Mouse (Mus musculus) stomach, embryonic 14.5 days (tissue): Measurements from ENCODE around the gene Morn3. TPM values are rescaled to one million over a fixed set of nuclear protein-coding genes. Genes with fewer than 3 reads are reported as not detected.

Experiments used
- ATAC-seq: fragments of 200-750 bp; cut with Nextera tagmentation; 2 replicates; pipeline ENCODE4 v1.8.0; 2017; ENCODE audit warnings: low read depth, moderate TSS enrichment; ENCODE audit not compliant: insufficient number of reproducible peaks, insufficient read depth, low FRiP score
- H3K27ac ChIP-seq: fragments of 300-500 bp; sonication (generic); 2 replicates; pipeline ENCODE4 v1.5.1; 2014; ENCODE audit warnings: mild to moderate bottlenecking, low read length, moderate library complexity, mixed read lengths
- H3K27me3 ChIP-seq: fragments of 300-500 bp; sonication (generic); 2 replicates; pipeline ENCODE4 v1.6.1; 2014; ENCODE audit warnings: low read length, control low read depth, mixed read lengths; ENCODE audit not compliant: control insufficient read depth, insufficient read depth
- H3K36me3 ChIP-seq: fragments of 300-500 bp; sonication (generic); 2 replicates; pipeline ENCODE4 v1.6.1; 2014; ENCODE audit warnings: mild to moderate bottlenecking, control low read depth, low read length, moderate library complexity, mixed read lengths; ENCODE audit not compliant: control insufficient read depth, insufficient read depth
- H3K4me1 ChIP-seq: fragments of 300-500 bp; sonication (generic); 2 replicates; pipeline ENCODE4 v1.6.1; 2014; ENCODE audit warnings: low read length, control low read depth, mixed read lengths; ENCODE audit not compliant: control insufficient read depth, insufficient read depth
- H3K4me2 ChIP-seq: fragments of 300-500 bp; sonication (generic); replicated peaks from 2 replicates; pipeline ENCODE4 v1.6.1; 2014; ENCODE audit warnings: low read depth, low read length, control low read depth
- H3K4me3 ChIP-seq: fragments of 300-500 bp; sonication (generic); 2 replicates; pipeline ENCODE4 v1.5.1; 2014; ENCODE audit warnings: low read depth, low read length, control low read depth
- H3K9ac ChIP-seq: fragments of 300-500 bp; sonication (generic); replicated peaks from 2 replicates; pipeline ENCODE4 v1.6.1; 2014; ENCODE audit warnings: low read depth, mild to moderate bottlenecking, control low read depth, low read length, moderate library complexity, mixed read lengths
- H3K9me3 ChIP-seq: fragments of 300-500 bp; sonication (generic); 2 replicates; pipeline ENCODE4 v1.6.1; 2016; ENCODE audit warnings: low read depth, low read length, control low read depth; ENCODE audit not compliant: control insufficient read depth
- WGBS: fragments of 180-500 bp; shearing (Covaris S2); extraction: QIAGEN DNeasy Blood & Tissue Kit; methylation state at CpG from one replicate; pipeline ENCODE4 v1.1.7; 2014; 5-methylcytosine and 5-hydroxymethylcytosine counted together
- polyA plus RNA-seq: library from polyadenylated mRNA; unstranded; fragments of >200 nt; fragmentation: Nextera tagmentation; extraction: Ambion mirVana; gene quantifications from 2 replicates; pipeline ENCODE4 v1.2.1, GENCODE M21; 2014

The Morn3 gene
- polyA plus RNA-seq, 1 experiment from 2014 or later, result not detected

DNA sequence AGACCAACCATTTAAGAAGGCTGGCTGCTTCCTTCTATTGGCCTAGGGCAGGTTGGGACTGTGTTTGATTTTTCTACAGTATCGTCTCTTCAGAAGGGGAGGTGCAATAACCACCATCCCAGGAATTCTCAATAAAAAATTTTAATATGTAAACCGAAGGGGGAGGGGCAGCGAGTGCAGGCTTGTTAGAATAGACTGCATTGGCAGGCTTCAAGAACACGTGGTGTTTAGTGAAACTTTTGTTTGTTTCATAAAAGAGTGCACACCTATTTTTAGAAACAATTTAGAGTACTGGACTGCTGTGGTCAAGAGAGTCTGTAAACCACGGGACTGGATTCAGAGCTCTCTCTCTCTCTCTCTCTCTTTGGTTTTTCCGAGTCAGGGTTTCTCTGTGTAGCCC, 23.8 kb downstream of the Morn3 start:
- Histone ChIP-seq H3K9ac (no peak overlapping the region), H3K4me1 (0 out of 2 replicates have a peak, but pooled peaks cover 3% of the 10 kb centered on the region), H3K4me3 (no peak overlapping the region), H3K9me3 (no peaks in the 10 kb centered on the region), H3K4me2 (no peak overlapping the region), H3K27me3 (no peaks in the 10 kb centered on the region), H3K36me3 (no peaks in the 10 kb centered on the region; the same call in 1 of the 2 replicates), H3K27ac (no peak overlapping the region)
- WGBS, result 79% methylated on average over 6 of the region's 6 CpGs
- ATAC-seq, result no peak

DNA sequence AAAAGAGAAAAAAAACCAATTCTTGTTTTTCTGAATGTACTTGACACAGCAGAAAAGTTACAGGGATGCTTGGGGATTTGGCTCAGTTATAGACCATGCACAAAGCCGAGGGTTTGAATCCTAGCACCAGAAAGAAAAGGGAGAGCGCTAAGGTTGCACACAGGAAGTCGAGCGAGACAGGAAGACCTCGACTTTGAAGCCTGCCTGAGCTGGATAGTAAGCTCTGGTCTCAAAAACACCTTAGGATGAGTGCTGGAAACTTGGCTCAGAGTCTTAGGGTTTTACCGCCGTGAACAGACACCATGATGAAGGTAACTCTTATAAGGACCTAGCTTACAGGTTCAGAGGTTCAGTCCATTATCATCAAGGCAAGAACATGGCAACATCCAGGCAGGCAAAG, 25.4 kb downstream of the Morn3 start:
- H3K9ac ChIP-seq, result no peak overlapping the region
- H3K4me3 ChIP-seq, result no peak overlapping the region
- 92% methylated on average over 7 of the region's 7 CpGs for WGBS
- no peak overlapping the region for H3K4me2 ChIP-seq
- 0 out of 2 replicates have a peak, but pooled peaks cover 3% of the 10 kb centered on the region for H3K4me1 ChIP-seq
- H3K27ac ChIP-seq, result no peak overlapping the region
- H3K9me3 ChIP-seq, result no peaks in the 10 kb centered on the region
- no peak for ATAC-seq
- H3K36me3 ChIP-seq, result no peaks in the 10 kb centered on the region; the same call in 1 of the 2 replicates
- H3K27me3 ChIP-seq, result no peaks in the 10 kb centered on the region

DNA sequence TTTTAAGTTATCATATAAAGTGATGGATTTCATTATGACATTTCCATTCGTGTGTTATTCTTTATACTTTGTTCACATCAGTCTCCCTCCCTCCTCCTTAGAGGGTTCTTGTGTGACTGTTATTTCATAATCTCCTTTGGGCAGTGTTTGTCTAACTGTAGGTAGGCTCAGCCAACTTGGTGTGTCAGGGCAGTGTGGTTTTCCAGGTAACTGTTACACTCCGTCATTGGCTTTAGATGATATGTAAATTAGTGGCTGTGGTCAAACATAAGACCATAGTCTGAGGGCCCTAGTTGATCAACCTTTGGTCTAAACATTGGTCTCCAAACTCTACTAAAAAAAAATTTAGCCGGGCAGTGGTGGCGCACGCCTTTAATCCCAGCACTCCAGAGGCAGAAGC, 26.4 kb downstream of the Morn3 start:
- no peak overlapping the region for H3K9ac ChIP-seq
- no peaks in the 10 kb centered on the region; the same call in 1 of the 2 replicates for H3K36me3 ChIP-seq
- no peaks in the 10 kb centered on the region for H3K9me3 ChIP-seq
- 88% methylated on average over 5 of the region's 5 CpGs for WGBS
- H3K27me3 ChIP-seq, result no peaks in the 10 kb centered on the region
- no peak overlapping the region for H3K27ac ChIP-seq
- no peak overlapping the region for H3K4me2 ChIP-seq
- H3K4me1 ChIP-seq, result peaks cover 11% of the 10 kb centered on the region; the same call in 1 of the 2 replicates
- no peak overlapping the region for H3K4me3 ChIP-seq
- no peak for ATAC-seq

DNA sequence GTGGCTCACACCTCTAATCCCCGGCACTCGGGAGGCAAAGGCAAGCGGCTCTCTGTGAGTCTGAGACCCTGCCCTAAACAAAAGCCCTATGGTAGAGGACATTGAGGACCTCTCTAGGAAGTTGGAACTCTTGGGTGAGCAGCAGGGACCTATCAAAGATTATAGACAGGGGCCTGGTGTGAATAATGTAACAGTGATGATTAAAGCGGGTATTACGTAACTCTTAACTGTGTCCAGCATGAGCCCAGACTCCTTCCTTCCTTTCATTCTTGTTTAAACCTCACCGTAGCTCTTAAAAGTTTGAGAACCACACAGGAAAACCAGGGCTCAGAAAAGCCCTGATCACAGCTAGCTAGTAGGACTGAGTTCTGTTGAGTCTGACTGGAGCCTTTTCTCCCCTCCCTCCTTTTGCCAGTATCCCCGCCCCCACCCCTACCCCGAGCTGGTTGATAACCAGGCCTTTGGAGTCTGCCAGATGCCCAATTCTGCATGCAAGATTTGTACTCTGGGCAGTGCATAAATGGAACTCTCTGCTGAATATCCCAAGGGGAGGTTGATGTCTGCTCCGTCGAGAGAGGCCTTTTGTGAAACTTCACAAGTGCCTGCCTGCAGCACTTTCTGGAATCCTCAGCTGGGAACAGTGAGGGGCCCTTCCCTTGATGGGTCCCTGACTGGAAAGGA, 27.3 kb downstream of the Morn3 start:
- Histone ChIP-seq H3K27ac (peak overlapping the region; percentile 15; the same call in 1 of the 2 replicates), H3K4me1 (peaks cover 12% of the 10 kb centered on the region; the same call in 1 of the 2 replicates), H3K36me3 (no peaks in the 10 kb centered on the region; the same call in 1 of the 2 replicates), H3K27me3 (no peaks in the 10 kb centered on the region), H3K9ac (no peak overlapping the region), H3K4me2 (no peak overlapping the region), H3K4me3 (no peak overlapping the region), H3K9me3 (no peaks in the 10 kb centered on the region)
- ATAC-seq, result no peak
- WGBS, result 64% methylated on average over 10 of the region's 10 CpGs

DNA sequence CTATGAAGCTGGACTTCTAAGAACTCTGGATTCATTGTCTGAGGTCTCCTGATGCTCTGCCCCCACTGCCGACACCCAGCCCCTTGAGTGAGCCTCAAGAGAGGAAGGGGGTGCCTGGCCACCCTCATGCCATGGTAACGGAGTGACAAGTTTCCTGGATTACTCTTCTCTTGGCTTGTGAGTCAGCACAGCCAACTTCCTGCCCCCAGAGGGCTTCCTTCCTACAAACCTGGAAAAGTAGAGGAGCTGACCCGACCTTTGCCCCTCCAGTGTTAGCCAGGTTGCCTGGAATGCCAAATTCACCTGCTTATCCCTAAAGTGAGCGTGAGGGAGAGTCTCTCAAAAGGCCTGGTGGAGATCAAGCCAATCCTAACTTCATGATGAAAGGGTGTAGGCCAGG, 29.3 kb downstream of the Morn3 start:
- Histone ChIP-seq H3K36me3 (no peaks in the 10 kb centered on the region; the same call in 1 of the 2 replicates), H3K9ac (no peak overlapping the region), H3K4me3 (no peak overlapping the region), H3K4me2 (no peak overlapping the region), H3K27me3 (no peaks in the 10 kb centered on the region), H3K9me3 (no peaks in the 10 kb centered on the region), H3K27ac (no peak overlapping the region), H3K4me1 (peaks cover 19% of the 10 kb centered on the region; the same call in 1 of the 2 replicates)
- no peak for ATAC-seq
- WGBS, result 83% methylated on average over 4 of the region's 4 CpGs

DNA sequence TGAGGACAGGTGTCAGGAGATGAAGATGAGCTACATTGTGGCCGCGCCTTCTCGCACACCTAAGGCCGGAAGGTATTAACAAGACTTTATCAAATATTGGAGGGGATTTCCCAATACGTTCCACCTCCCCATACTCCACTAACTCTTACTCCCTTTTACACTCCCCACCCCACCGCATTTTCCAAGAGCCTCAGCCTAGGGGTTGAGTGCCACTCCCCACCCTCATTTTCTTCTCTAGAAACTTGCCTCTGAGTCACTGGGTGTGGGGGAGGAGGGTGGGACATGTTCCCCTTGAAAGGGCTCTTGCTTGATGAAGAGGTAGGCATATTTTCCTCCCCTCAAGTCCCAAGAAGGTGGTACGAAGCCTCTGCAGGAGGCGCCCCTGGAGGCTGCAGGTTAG, 30.9 kb downstream of the Morn3 start:
- Histone ChIP-seq H3K9ac (peak overlapping the region; percentile 59; the same call in 1 of the 2 replicates), H3K27ac (peak overlapping the region; percentile 97; the same call in 1 of the 2 replicates), H3K4me2 (peak overlapping the region; percentile 54), H3K4me3 (peak overlapping the region; percentile 63), H3K4me1 (peaks cover 19% of the 10 kb centered on the region; the same call in 1 of the 2 replicates), H3K27me3 (no peaks in the 10 kb centered on the region), H3K9me3 (no peaks in the 10 kb centered on the region), H3K36me3 (no peaks in the 10 kb centered on the region; the same call in 1 of the 2 replicates)
- no peak for ATAC-seq
- 17% methylated on average over 8 of the region's 8 CpGs for WGBS

DNA sequence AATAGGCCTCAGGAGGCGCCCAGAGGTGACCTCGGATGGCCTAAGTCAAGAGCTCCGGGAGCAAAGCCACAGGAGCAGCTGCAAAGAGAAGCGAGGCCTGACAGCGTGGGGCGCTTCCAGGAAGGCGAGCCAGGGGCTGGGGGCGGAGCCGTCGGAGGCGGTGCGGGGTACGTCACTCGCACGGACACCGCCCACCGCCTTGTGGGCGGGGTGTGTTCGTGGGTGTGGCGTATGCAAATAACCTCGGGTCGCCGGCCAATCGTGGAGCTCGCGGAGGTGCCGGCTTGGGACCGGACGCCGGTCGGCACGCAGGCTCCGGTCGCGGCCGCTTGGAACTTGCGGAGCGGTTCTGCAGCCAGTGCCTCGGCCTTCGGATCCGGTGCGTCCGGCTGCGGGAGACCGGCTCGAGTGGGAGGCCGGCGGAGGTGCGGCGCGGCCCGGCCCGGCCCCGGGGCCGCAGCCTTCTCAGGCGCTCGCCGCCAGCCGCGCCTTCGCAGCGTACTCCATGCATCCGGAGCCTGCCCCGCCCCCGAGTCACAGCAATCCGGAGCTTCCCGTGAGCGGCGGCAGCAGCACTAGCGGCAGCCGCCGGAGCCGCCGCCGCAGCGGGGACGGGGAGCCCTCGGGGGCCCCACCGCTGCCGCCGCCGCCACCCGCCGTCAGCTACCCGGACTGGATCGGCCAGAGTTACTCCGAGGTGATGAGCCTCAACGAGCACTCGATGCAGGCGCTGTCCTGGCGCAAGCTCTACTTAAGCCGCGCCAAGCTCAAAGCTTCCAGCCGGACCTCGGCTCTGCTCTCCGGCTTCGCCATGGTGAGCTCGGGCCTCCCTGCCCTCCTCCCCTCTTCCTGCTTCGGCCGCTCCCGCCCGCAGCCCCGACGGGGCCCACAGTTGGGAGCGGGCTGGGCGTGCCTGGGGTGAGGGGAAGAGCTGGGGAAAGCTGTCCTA, 31.8 kb downstream of the Morn3 start, which contains the start of gene Orai1:
TSS of gene Orai1 (plus strand) at position 322 of the 949 bp plus-strand sequence.
- peak; percentile 92 for ATAC-seq
- H3K4me1 ChIP-seq, result peaks cover 19% of the 10 kb centered on the region; the same call in 1 of the 2 replicates
- H3K9me3 ChIP-seq, result no peaks in the 10 kb centered on the region
- H3K27ac ChIP-seq, result peak within 1 kb of the TSS; percentile 97
- peak within 1 kb of the TSS; percentile 63 for H3K4me3 ChIP-seq
- under 1% methylated on average over 100 of the region's 106 CpGs for WGBS
- H3K27me3 ChIP-seq, result no peaks in the 10 kb centered on the region
- no peaks in the 10 kb centered on the region; the same call in 1 of the 2 replicates for H3K36me3 ChIP-seq
- peak within 1 kb of the TSS; percentile 59 for H3K9ac ChIP-seq
- peak within 1 kb of the TSS; percentile 54 for H3K4me2 ChIP-seq
